Mouse (Mus musculus) testis, adult 2 months (tissue): ENCODE measurements around the gene Rxra.

ENCODE experiments used
- CTCF ChIP-seq: fragments of 200-500 bp; IDR thresholded peaks from 2 replicates; pipeline ENCODE4 v1.5.1; 2012; ENCODE audit warnings: low read depth, mild to moderate bottlenecking, inconsistent platforms, low read length, moderate library complexity; ENCODE audit not compliant: control insufficient read depth, insufficient read depth, insufficient replicate concordance
- POLR2A ChIP-seq: fragments of 200-500 bp; IDR thresholded peaks from 2 replicates; pipeline ENCODE4 v1.6.1; 2012; ENCODE audit warnings: low read depth, mild to moderate bottlenecking, inconsistent platforms, low read length, moderate library complexity; ENCODE audit not compliant: control insufficient read depth

DNA sequence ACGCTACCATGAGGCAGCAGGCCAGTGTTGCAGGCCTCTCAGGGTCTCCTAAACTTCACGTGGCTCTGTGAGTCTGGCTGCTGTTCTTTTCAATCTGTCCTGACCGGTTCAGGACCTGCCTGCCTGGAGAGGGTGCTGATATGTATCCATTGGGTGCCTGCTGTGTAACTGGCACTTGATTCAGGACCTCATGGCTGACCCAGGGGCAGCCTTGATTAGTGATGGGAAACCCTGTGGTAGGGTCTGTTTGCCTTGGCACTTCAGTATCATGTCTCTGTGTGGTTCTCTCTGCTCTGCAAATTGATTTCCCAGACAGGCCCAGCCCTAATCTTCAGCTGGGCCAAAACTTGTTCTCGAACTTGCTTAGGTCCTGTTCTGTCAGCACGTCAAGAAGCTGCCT, 5.9 kb downstream of the Rxra start:
- TF ChIP-seq CTCF (no peak), POLR2A (no peak)
